Mouse (Mus musculus): Measurements from ENCODE around the gene Nab2. TPM values are rescaled to one million over a fixed set of nuclear protein-coding genes. Genes with fewer than 3 reads are reported as not detected.

The Nab2 gene
- polyA plus RNA-seq, 1 experiment from 2014 or later, result 5.5 TPM

DNA sequence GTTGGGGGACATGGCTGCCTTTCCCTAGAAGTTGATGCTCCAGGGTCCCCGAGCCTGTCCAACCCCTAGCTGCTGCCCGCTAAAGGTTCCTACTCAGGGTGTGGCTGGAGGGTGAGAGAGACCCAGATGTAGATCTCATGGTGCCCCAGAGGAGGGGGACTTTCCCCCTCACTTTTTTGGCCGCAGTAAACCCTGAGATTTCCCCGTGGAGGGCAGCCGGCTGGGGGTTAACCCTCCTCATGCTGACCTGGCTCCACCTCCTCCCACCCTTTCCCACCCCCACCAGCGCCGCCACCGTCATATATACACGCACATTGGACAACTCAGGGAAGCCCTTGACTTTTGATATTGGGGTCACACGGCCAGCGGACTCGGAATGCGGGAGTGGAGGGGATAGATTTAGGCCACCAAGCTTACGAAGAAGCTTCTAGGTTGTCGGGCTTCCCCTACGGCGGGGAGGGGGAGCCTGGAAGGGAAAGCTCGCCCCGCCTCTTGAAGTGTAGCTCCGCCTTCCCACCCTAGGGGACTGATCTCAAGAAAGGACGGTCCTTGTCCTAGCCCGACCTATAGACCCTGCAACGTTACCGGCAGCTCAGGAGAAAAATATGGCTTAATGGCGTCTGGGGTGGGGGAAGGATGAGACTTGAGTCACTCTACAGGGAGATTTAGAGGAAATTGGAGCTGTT, 24.7 kb downstream of the Nab2 start:
- Histone ChIP-seq H3K4me2 (ENCODE audit: low read depth, low read length, severe bottlenecking) (peak overlapping the region; percentile 48), H3K9me3 (ENCODE audit: control insufficient read depth, low read length) (no peaks in the 10 kb centered on the region), H3K4me1 (replicated peaks; ENCODE audit: control insufficient read depth, insufficient read depth, low read length) (peaks cover 11% of the 10 kb centered on the region), H3K27ac (ENCODE audit: low read depth, low read length) (no peak overlapping the region), H3K27me3 (ENCODE audit: control insufficient read depth, insufficient read depth, low read length) (peaks cover 19% of the 10 kb centered on the region), H3K36me3 (ENCODE audit: control insufficient read depth, insufficient read depth, low read length) (no peaks in the 10 kb centered on the region), H3K4me3 (ENCODE audit: low read depth, low read length) (peak overlapping the region; percentile 27), H3K9ac (ENCODE audit: low read length) (peak overlapping the region; percentile 21)
- WGBS, result 2% methylated on average over 25 of the region's 25 CpGs
- peak; percentile 76 for DNase-seq (ENCODE audit: low spot score)
- ATAC-seq (replicated peaks; ENCODE audit: low FRiP score), result peak; percentile 50

- ATAC-seq (replicated peaks; ENCODE audit: low FRiP score) (peak; percentile 45), DNase-seq (ENCODE audit: low spot score) (peak; percentile 73)
- 4% methylated on average over 37 of the region's 37 CpGs for WGBS
- Histone ChIP-seq H3K27ac (ENCODE audit: low read depth, low read length) (no peak within 1 kb of the TSS), H3K36me3 (ENCODE audit: control insufficient read depth, insufficient read depth, low read length) (no peaks in the 10 kb centered on the region), H3K9ac (ENCODE audit: low read length) (peak within 1 kb of the TSS; percentile 21), H3K4me1 (replicated peaks; ENCODE audit: control insufficient read depth, insufficient read depth, low read length) (peaks cover 11% of the 10 kb centered on the region), H3K27me3 (ENCODE audit: control insufficient read depth, insufficient read depth, low read length) (peaks cover 19% of the 10 kb centered on the region), H3K4me3 (ENCODE audit: low read depth, low read length) (peak within 1 kb of the TSS; percentile 27), H3K9me3 (ENCODE audit: control insufficient read depth, low read length) (no peaks in the 10 kb centered on the region), H3K4me2 (ENCODE audit: low read depth, low read length, severe bottlenecking) (peak within 1 kb of the TSS; percentile 48)
Observed at GRCm38 (mm10) chr10:127642772-127643552, 25.4 kb downstream of the Nab2 start, which contains the start of gene Stat6. Gene Stat6 (plus strand): TSS chr10:127642986.

DNA sequence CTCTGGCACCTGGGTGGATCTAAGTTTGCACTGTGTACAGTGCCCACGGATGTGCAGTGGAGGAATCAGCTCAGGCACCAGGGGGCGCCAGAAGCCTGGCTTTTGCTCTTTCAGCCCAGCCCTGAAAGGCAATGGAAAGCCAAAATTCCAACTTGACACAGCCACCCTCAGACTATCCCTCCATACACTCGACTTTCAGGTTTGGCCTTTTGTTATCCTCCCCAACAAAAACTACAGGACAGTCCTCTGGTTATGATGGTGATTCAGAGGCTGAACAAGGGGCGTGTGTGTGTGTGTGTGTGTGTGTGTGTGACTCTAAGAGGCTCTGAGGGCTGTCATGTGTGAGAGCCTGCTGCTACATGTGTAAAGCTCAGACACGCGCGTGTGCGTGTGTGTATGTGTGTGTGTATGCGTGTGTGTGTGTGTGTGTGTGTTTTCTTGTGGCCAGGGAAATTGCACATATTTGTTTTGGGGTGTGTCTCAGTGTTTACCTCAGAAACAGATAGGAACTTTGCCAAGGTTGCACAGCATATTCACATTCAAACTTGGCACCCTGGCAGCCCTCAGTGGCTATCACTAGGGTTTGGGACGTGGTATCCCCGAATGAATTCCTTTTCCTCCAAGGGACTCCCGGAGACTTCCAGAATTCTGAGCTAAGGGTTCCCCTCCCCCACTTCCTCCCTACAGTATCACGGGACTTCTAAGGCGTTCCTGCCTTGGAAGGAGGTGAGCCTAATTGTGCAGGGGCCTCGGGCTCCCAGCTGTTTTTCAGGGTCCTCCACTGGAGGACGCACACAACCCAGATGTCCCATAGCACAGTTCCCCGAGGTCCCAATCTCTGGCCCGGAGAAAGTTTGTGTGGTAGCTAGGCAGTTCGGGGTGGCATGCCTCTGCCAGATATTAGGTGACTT, 26.3 kb downstream of the Nab2 start:
- 6% methylated on average over 19 of the region's 19 CpGs for WGBS

DNA sequence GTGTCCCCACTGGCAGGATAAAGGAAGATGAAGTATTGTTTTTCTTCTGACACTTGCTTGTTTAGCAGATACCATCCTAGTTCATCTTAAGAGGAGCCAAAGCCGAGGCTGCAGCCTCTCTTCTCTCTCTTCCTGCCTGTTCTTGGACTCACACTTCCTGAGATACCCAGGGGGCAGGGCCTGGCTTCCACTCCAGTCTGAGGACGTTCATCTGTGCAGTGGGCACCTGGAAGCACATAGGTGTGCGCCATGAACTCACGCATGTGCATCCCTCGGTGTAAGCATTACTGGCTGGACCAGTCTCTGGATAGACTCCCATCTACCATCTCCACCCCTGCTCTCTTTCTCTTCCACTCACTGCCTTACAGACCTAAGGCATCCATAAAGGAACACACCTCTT, 27.9 kb downstream of the Nab2 start:
- Histone ChIP-seq H3K4me3 (ENCODE audit: low read depth, low read length) (no peak overlapping the region), H3K9me3 (ENCODE audit: control insufficient read depth, low read length) (no peaks in the 10 kb centered on the region), H3K27me3 (ENCODE audit: control insufficient read depth, insufficient read depth, low read length) (peaks cover 19% of the 10 kb centered on the region), H3K4me2 (ENCODE audit: low read depth, low read length, severe bottlenecking) (no peak overlapping the region), H3K9ac (ENCODE audit: low read length) (no peak overlapping the region), H3K27ac (ENCODE audit: low read depth, low read length) (no peak overlapping the region), H3K36me3 (ENCODE audit: control insufficient read depth, insufficient read depth, low read length) (no peaks in the 10 kb centered on the region), H3K4me1 (replicated peaks; ENCODE audit: control insufficient read depth, insufficient read depth, low read length) (peaks cover 11% of the 10 kb centered on the region)
- no peak for DNase-seq (ENCODE audit: low spot score)
- no peak for ATAC-seq (replicated peaks; ENCODE audit: low FRiP score)
- 71% methylated on average over 5 of the region's 5 CpGs for WGBS

More for the DNA sequence above, 26.3 kb downstream of the Nab2 start:
- DNase-seq (ENCODE audit: low spot score), result peak; percentile 89
- Histone ChIP-seq H3K9ac (ENCODE audit: low read length) (peak overlapping the region; percentile 21; the same call in 1 of the 2 replicates), H3K4me3 (ENCODE audit: low read depth, low read length) (no peak overlapping the region), H3K27ac (ENCODE audit: low read depth, low read length) (no peak overlapping the region), H3K4me2 (ENCODE audit: low read depth, low read length, severe bottlenecking) (peak overlapping the region; percentile 48; the same call in 1 of the 2 replicates), H3K9me3 (ENCODE audit: control insufficient read depth, low read length) (no peaks in the 10 kb centered on the region), H3K27me3 (ENCODE audit: control insufficient read depth, insufficient read depth, low read length) (peaks cover 19% of the 10 kb centered on the region), H3K4me1 (replicated peaks; ENCODE audit: control insufficient read depth, insufficient read depth, low read length) (peaks cover 11% of the 10 kb centered on the region), H3K36me3 (ENCODE audit: control insufficient read depth, insufficient read depth, low read length) (no peaks in the 10 kb centered on the region)
- ATAC-seq (replicated peaks; ENCODE audit: low FRiP score), result peak; percentile 76

DNA sequence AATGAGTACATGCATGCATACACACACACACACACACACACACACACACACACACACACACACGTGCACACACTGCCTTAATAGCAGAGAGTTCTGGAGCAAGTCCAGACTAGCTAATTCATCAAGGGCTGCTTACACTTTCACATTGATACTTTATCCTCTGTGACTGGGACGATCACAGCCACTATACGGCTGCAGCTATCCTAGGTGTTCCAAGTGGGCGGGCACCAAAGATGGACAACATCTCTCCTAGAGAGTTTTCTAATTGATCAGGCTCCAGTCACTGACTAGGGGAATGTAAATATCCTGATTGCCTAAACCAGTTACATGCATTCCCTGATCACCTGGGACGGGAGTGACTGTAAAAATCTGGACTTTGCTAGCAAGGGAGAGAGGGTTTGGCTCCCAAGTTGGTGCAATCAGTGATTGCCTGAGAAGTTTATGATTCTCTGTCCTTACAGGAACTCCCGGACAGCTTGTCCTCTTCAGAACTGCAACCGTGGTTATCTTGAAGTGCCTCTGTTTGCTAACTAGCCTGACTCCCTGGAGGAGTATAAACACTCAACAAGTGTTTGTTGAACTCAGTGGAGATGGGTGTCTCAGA, 35.6 kb downstream of the Nab2 start:
- Histone ChIP-seq H3K27ac (ENCODE audit: low read depth, low read length) (no peak overlapping the region), H3K4me2 (ENCODE audit: low read depth, low read length, severe bottlenecking) (no peak overlapping the region), H3K27me3 (ENCODE audit: control insufficient read depth, insufficient read depth, low read length) (no peaks in the 10 kb centered on the region), H3K36me3 (ENCODE audit: control insufficient read depth, insufficient read depth, low read length) (no peaks in the 10 kb centered on the region), H3K4me1 (replicated peaks; ENCODE audit: control insufficient read depth, insufficient read depth, low read length) (no peaks in the 10 kb centered on the region), H3K4me3 (ENCODE audit: low read depth, low read length) (no peak overlapping the region), H3K9ac (ENCODE audit: low read length) (no peak overlapping the region), H3K9me3 (ENCODE audit: control insufficient read depth, low read length) (no peaks in the 10 kb centered on the region)
- 85% methylated on average over 7 of the region's 7 CpGs for WGBS
- ATAC-seq (replicated peaks; ENCODE audit: low FRiP score) (no peak), DNase-seq (ENCODE audit: low spot score) (no peak)

DNA sequence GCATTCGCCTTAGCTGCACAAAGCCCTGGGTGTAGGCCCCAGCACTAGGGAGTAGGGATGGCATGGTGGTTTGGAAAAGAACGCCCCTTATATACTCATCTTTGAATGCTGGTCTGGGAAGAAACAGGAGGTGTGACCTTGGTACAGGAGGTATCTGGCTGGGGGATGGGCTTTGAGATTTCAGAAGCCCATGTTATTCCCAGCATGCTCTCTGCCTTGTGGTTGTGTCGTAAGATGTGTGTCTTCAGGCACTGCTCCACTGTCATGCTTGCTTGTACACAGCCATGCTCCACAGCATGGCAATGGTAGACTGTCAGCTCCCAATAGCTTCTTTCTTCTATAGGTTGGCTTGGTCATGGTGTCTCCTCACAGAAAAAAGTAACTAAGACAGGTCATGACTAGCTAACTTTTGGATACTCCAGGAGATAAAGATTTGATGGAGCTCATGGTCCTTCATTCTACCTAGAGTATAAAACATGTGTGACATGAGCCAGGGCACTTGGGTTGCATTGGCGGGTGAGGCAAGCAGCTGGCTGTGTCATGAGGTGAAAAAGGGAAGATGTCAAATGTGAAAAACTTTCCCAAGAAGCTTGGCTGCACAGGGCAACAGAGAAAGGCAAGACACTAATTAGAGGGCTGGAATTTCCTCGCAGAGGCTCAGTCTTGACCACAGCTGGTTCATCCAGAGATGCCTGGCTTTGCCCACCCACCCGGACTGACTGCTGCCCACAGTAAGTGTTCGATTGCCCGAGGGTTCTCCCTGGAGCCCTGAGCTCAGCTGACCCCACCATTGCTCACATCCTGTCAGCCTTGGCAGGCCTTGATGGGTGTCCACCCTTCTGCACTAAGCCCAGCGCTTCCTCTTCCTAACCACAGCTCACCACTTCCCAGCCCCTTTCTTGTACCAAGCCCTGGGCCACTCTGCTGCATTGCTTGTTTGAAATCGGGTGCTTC, 36.8 kb downstream of the Nab2 start:
- no peak overlapping the region for H3K27ac ChIP-seq (ENCODE audit: low read depth, low read length)
- H3K4me1 ChIP-seq (replicated peaks; ENCODE audit: control insufficient read depth, insufficient read depth, low read length), result no peaks in the 10 kb centered on the region
- H3K9ac ChIP-seq (ENCODE audit: low read length), result no peak overlapping the region
- 86% methylated on average over 10 of the region's 10 CpGs for WGBS
- peaks cover 1% of the 10 kb centered on the region; the same call in 1 of the 2 replicates for H3K9me3 ChIP-seq (ENCODE audit: control insufficient read depth, low read length)
- ATAC-seq (replicated peaks; ENCODE audit: low FRiP score) (no peak), DNase-seq (ENCODE audit: low spot score) (no peak)
- no peaks in the 10 kb centered on the region for H3K27me3 ChIP-seq (ENCODE audit: control insufficient read depth, insufficient read depth, low read length)
- no peak overlapping the region for H3K4me2 ChIP-seq (ENCODE audit: low read depth, low read length, severe bottlenecking)
- no peak overlapping the region for H3K4me3 ChIP-seq (ENCODE audit: low read depth, low read length)
- H3K36me3 ChIP-seq (ENCODE audit: control insufficient read depth, insufficient read depth, low read length), result no peaks in the 10 kb centered on the region

GRCm38 (mm10) chr10:127626433-127626832, 41.9 kb downstream of the Nab2 start:
- H3K4me3 ChIP-seq (ENCODE audit: low read depth, low read length), result no peak overlapping the region
- no peaks in the 10 kb centered on the region for H3K27me3 ChIP-seq (ENCODE audit: control insufficient read depth, insufficient read depth, low read length)
- DNase-seq (ENCODE audit: low spot score) (no peak), ATAC-seq (replicated peaks; ENCODE audit: low FRiP score) (no peak)
- H3K4me1 ChIP-seq (replicated peaks; ENCODE audit: control insufficient read depth, insufficient read depth, low read length), result peaks cover 4% of the 10 kb centered on the region; the same call in 1 of the 2 replicates
- no peak overlapping the region for H3K9ac ChIP-seq (ENCODE audit: low read length)
- H3K4me2 ChIP-seq (ENCODE audit: low read depth, low read length, severe bottlenecking), result no peak overlapping the region
- H3K9me3 ChIP-seq (ENCODE audit: control insufficient read depth, low read length), result peaks cover 4% of the 10 kb centered on the region; the same call in 1 of the 2 replicates
- H3K27ac ChIP-seq (ENCODE audit: low read depth, low read length), result no peak overlapping the region
- H3K36me3 ChIP-seq (ENCODE audit: control insufficient read depth, insufficient read depth, low read length), result no peaks in the 10 kb centered on the region
- 82% methylated on average over 3 of the region's 3 CpGs for WGBS
